Mouse (Mus musculus) brain, adult 2 months (tissue): ENCODE results near the gene Isl1.

Experiments
- DNase-seq: peaks from one replicate; pipeline ENCODE4 v3.0.0; 2011; ENCODE audit warnings: low read depth, low spot score

The Isl1 gene

DNA sequence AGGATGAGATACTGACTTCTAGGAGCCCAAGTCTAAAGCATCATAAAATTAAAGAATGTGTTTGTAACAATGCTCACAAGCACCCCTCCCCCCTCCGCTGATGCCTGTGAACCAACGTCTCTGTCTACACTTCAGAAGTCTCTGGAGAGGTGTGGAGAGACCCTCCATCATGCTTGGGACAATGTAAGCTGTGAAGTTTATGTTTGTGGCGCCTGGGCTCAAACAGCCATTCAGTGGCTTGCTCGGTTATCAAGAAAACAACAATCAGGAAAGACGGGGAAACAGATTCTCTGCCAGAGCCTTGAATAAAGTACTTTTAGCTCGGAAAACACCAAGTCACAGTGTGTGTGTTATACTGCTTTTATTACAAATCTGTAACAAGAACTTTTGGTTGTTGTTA lies 14.8 kb downstream of the Isl1 start:
- DNase-seq = no peak

DNA sequence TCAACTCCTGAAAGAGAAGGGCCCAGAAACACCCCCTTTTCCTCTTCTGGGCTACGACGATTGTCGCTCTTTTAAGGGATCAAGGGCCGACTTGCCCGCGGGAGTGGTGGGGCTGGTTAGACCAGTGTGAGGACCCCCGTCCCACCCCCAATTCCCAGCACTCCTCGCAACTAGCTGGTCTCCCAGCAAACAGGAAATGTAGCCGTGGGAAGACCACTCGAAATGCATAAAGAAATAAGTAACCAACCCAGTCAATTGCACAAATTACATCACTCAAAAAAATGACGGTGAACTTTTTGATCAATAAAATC lies 15.4 kb downstream of the Isl1 start:
- DNase-seq = no peak

DNA sequence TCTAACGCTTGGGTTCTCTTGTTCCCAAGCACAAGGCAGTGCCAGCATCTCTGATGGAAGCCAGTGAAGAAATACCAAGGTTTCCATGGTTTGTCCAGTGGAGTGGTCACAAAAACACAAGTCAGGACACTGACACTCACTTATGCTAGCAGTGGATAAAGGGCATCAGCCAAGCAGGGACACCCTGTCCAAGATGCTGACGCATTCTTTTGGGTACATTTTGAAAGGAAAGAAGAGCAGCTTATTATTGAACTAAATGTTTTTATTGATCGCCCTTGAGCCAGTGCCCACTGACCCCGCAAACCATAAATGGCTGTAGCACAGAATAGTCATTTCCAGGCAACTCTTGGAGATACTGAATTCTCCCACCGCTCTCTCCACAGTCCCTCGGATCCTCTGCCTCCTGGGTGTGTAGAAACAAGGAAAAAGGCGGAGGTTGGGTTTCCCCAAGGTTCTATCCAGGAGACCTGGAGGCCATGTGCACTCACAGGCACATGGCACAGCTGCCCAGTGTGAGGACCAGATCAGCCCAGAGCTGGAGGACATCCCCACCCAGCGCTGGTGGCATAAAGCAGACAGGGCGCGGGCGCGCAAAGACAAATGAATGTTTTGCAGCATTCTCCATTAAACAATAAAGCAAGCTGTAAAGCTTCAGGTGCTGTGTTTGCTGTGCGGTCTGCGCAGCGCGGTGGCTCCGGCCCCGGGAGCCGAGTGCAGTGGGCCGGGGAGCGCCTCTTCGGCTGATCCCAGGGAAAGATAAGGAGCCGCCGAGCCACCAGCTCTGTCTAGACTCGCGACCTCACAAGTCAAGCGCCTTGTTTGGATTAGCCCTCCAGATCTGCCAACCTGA lies 16.0 kb downstream of the Isl1 start:
- DNase-seq = no peak

DNA sequence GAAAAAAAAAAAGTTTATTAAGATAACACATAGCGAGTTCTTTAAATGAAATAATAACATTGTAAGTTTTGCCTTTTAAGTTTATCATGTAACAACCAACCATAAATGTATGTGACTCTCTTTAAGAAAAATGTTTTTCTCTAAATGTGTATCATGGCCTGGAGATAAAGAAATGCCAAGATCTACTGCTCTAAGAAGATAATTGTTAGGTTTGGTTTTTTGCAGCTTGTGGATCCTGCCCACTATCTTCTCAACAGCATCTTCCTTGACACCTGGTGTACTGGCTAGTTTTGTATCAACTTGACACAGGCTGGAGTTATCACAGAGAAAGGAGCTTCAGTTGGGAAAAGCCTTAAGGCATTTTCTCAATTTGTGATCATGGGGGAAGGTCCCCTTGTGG lies 19.8 kb downstream of the Isl1 start:
- DNase-seq = no peak

DNA sequence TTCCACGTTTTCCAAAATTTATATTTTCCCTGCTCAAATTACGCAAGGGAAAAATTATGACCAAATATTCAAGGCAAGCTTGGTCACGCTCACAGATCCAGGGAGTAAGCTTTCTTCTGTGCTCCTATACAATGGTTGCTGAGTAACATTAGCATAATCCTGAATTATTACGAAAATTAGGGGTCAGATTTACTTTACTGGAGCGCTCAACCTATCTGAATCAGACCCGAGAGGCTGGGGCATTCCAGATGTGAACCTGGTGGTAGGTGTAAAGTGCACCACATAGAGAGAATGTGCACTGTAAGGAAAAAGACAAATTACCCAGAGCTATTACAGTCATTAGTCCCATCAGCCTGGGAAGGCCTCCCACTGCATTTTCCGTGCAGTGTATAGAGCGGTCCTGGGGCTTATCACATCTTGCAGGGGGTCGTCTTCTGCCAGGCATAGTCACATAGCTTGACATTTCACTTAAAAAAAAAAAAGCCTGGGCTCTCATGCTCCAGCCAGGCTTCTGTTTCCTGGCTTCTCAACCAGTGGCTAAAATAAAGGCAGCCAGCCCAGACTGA lies 30.2 kb downstream of the Isl1 start:
- no peak for DNase-seq
